Mouse (Mus musculus): ENCODE results near the gene Gm20388.

The Gm20388 gene

GRCm38 (mm10) chr8:121371911-121372638 is 1461.4 kb downstream of the Gm20388 start:
- DNase-seq (ENCODE audit: low spot score in 2 of 2), result peak; percentile 46 to 47

- DNase-seq (ENCODE audit: low spot score in 2 of 2), result no peak
Observed at GRCm38 (mm10) chr8:121372639-121372986, 1462.0 kb downstream of the Gm20388 start.

- no peak for DNase-seq (ENCODE audit: low spot score in 2 of 2)
Observed at GRCm38 (mm10) chr8:121374284-121374683, 1463.6 kb downstream of the Gm20388 start.

DNA sequence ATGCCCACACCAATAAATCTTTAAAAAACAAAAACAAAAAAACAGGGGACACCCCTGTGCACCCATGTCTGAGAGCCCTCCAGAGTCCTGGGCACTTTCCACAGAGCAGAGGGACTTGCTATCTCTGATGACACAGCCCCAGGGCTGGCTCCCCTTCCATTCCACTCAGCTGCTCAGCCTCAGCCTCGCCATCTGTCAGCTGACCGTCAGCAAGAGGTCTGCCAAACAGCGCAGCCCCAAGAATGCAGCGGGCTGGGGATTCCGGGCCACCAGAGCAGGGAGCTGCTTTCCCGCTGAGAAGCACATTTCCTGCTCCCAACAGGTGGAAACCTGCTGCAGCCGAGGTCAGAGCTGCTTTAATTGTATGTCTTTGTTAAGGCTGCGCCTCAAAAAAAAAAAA is 1464.1 kb downstream of the Gm20388 start:
- no peak for DNase-seq (ENCODE audit: low spot score in 2 of 2)

DNA sequence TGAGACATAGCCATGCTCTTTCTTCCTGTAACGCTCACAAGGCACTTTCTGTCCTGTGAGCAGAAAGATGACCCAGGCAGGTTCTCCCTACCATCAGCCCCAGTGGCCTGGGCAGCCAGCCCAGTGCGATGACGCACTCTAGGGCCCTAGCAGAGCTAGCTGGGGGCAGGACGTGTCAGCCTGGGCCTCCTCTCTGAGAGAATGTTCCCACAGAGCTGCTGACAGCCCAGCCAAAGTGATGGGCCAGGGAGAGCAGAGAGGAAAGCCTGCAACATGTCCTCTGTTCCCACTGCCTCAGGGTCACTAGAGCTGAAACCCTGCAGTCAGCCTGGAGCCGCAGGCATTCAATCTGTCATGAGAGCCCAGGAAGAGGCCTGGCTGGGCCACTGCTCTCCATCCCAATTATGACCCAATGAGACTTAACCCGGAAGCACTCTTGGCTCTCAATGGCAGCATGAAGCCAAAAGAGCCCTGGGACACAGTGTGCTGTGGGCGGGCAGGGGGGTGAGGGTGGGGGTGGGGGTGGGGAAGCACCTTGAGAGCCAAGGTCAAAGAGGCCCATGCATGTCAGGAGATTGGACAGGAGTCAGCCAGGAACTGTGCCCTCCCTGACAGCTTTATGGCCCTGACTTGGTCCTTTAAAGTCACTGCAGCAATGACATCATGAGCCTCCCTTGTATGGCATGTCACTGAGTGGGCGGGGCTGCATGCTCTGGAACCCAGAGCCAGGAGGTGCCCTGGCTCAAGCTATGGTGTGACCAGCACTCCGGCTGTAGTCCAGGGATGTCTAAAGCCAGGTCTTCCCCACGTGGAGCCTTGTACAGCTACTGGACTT is 1465.7 kb downstream of the Gm20388 start:
- DNase-seq (ENCODE audit: low spot score in 2 of 2), result no peak

- no peak for DNase-seq (ENCODE audit: low spot score in 2 of 2)
Observed at GRCm38 (mm10) chr8:121377680-121378079, 1467.0 kb downstream of the Gm20388 start.

- no peak for DNase-seq (ENCODE audit: low spot score in 2 of 2)
Observed at GRCm38 (mm10) chr8:121379387-121379786, 1468.7 kb downstream of the Gm20388 start.

GRCm38 (mm10) chr8:121382583-121383241 is 1472.1 kb downstream of the Gm20388 start:
- DNase-seq (ENCODE audit: low spot score in 2 of 2), result peak; percentile 35 to 57

GRCm38 (mm10) chr8:121385540-121385939 is 1474.9 kb downstream of the Gm20388 start:
- DNase-seq (ENCODE audit: low spot score in 2 of 2), result no peak

GRCm38 (mm10) chr8:121390608-121391007 is 1480.0 kb downstream of the Gm20388 start:
- no peak for DNase-seq (ENCODE audit: low spot score in 2 of 2)

- DNase-seq (ENCODE audit: low spot score in 2 of 2), result no peak
Observed at GRCm38 (mm10) chr8:121391254-121391653, 1480.6 kb downstream of the Gm20388 start.

GRCm38 (mm10) chr8:121391771-121392170 is 1481.1 kb downstream of the Gm20388 start:
- no peak for DNase-seq (ENCODE audit: low spot score in 2 of 2)

- DNase-seq (ENCODE audit: low spot score in 2 of 2), result no peak
Observed at GRCm38 (mm10) chr8:121392482-121392881, 1481.8 kb downstream of the Gm20388 start.

GRCm38 (mm10) chr8:121393111-121393510 is 1482.5 kb downstream of the Gm20388 start:
- no peak for DNase-seq (ENCODE audit: low spot score in 2 of 2)

- no peak for DNase-seq (ENCODE audit: low spot score in 2 of 2)
Observed at GRCm38 (mm10) chr8:121394686-121395085, 1484.0 kb downstream of the Gm20388 start.

- no peak for DNase-seq (ENCODE audit: low spot score in 2 of 2)
Observed at GRCm38 (mm10) chr8:121395316-121395715, 1484.7 kb downstream of the Gm20388 start.

DNA sequence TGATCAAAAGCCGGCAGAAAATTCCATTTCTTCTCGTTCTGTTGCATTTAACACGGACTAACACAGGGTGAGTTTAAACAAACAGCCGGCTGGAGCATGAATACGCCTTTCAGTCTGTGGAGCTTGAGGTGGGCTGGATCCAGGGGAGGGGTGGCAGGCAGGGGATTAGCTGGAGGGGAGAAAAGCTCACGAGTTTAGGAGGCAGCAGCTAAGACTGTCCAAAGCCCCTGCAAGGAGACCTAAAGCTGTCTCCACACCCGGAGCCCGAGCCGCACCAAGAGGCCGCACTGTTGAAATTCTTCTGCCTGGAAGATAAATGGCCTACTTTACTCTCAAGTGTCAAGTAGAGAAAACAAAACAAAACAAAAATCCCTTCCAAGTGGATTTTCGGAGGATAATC is 1485.5 kb downstream of the Gm20388 start:
- DNase-seq (ENCODE audit: low spot score in 2 of 2), result no peak

DNA sequence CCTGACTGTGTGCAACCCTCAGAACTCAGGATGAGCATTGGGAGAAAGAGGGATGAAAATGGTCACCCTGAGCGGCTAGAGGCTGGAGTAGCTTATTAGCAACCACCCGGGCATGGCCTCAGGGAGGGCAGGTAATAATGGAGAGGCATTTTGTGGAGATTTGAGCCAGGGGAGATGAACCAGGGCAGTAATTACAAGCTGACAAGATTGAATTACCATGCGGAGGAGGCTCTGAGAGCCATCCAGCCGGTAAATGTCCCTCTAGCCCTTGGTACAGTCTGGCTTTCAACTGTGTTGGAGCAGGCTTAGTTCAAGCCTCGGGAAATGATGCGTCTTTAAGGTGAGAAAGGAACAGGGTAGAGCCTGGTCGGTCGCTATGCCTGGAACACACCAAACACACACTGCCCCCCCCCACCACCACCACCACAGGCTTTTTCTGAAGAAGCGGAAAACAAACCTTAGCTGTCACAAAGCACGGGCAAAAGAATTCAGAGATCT is 1486.6 kb downstream of the Gm20388 start:
- no peak for DNase-seq (ENCODE audit: low spot score in 2 of 2)

DNA sequence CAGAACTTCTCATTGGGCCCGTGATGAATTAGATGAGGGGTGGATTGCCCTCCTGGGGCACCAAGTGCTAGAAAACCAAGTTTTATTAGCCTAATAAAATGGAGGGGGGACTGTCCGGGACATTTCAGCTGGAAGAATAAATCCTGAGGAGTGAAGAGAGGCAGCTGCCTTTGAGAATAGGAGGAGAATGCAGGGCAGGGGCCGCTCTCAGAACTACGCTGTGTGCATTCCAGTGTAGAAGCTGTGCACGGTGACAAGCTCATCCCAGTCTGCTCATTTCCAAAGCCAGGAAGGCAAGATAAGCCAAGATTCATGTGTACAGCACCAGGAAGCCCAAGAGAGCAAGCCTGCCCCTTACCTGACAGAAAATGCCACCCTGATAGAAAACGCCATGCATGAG is 1487.4 kb downstream of the Gm20388 start:
- no peak for DNase-seq (ENCODE audit: low spot score in 2 of 2)

- no peak for DNase-seq (ENCODE audit: low spot score in 2 of 2)
Observed at GRCm38 (mm10) chr8:121398724-121399123, 1488.1 kb downstream of the Gm20388 start.

- no peak for DNase-seq (ENCODE audit: low spot score in 2 of 2)
Observed at GRCm38 (mm10) chr8:121399173-121399572, 1488.5 kb downstream of the Gm20388 start.

GRCm38 (mm10) chr8:121400581-121400980 is 1489.9 kb downstream of the Gm20388 start:
- no peak for DNase-seq (ENCODE audit: low spot score in 2 of 2)
